Mouse (Mus musculus) spleen, postnatal 36 days (tissue): ENCODE measurements around the gene Adamtsl3.
"Not testable (repeated sequence)": the region's sequence is repeated elsewhere in the genome, so short reads cannot be mapped to it uniquely, and the experiment has no call there.

Experiments used
- DNase-seq, 2 experiments: peaks; one replicate each; pipeline ENCODE4 v3.0.0; 2022; ENCODE audit warnings: low spot score in 2 of 2, mixed read lengths in 1 of 2

The Adamtsl3 gene

GRCm38 (mm10) chr7:82361127-82361526 lies 25.6 kb downstream of the Adamtsl3 start:
- DNase-seq: no peak

GRCm38 (mm10) chr7:82364567-82364966 lies 29.1 kb downstream of the Adamtsl3 start:
- DNase-seq: no peak

- no peak for DNase-seq
Observed at GRCm38 (mm10) chr7:82366056-82366455, 30.6 kb downstream of the Adamtsl3 start.

GRCm38 (mm10) chr7:82366471-82366870 lies 31.0 kb downstream of the Adamtsl3 start:
- DNase-seq: no peak

GRCm38 (mm10) chr7:82368047-82368446 lies 32.6 kb downstream of the Adamtsl3 start:
- no peak for DNase-seq

DNA sequence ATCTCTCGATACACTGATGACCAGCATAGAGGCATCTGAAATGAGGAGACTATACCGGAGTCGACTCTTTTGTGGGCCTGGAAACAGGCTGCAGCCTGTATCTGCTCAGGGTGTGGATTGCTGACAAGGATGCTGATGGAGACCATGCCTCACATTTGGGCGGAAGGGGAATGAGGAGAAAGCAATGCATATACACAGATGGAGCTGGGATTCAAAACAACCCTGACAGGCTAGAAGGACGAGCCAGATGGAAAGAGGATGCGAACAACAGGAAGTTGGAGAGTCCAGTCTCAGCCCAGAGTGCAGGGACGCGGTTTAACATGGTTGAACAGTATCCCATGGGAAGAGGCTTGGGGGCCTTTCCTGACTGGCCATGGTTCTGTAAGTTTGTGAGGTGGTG lies 34.6 kb downstream of the Adamtsl3 start:
- DNase-seq: no peak

DNA sequence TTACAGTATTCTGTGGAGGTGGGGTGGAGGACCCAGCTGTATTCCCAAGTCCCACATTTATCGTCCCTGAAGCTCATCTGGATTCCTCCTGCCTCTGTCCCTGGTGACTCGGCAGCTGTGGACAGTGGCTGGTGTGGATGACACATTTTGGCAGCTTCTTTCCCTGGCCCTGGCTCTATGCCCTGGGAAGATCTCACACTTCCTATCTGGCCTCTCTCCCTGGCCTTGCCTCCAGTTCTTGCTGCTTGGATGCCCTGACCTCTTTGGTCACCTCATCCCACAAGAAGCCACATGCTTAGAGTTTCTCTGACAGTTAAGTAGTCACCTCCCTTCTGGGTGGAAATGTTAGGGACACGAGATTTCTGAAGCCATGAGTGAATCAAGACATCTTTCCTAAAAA lies 35.9 kb downstream of the Adamtsl3 start:
- DNase-seq: peak in 1 of 2 experiments; percentile 3

DNA sequence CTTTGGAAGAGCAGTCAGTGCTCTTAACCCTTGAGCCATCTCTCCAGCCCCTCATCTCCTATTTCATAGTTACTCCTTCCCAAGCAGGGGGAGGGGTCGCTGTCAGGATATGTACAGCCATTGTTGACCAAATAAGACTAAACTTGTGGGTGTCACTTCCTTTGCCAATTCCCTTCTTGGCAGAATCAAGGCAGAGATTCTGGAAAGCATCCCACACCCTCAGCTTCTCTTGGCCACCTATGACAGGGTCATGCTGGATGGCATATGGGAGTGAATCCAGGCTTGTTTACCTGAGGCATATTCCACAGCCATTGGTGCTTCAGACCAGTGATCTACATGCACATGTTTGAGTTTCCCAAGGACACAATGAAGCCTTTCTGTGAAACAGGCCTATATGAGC lies 42.8 kb downstream of the Adamtsl3 start:
- no peak for DNase-seq

GRCm38 (mm10) chr7:82379765-82380164 lies 44.3 kb downstream of the Adamtsl3 start:
- no peak for DNase-seq

GRCm38 (mm10) chr7:82382843-82383535 lies 47.5 kb downstream of the Adamtsl3 start:
- no peak for DNase-seq

DNA sequence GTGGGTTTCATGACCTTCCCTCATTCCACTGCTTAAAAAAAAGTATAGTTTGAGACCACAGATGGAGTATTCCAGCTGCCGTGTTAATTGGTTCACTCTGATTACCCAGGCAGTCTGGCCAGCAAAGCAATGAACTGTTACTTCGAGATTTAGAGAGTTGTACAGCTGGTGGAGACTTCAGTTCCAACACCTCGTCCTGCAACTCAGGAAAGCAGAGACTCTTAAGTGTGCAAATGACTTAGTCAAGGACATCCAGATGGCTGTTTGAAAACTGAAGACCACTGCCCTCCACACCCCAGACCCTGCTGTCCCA lies 48.0 kb downstream of the Adamtsl3 start:
- no peak for DNase-seq

DNA sequence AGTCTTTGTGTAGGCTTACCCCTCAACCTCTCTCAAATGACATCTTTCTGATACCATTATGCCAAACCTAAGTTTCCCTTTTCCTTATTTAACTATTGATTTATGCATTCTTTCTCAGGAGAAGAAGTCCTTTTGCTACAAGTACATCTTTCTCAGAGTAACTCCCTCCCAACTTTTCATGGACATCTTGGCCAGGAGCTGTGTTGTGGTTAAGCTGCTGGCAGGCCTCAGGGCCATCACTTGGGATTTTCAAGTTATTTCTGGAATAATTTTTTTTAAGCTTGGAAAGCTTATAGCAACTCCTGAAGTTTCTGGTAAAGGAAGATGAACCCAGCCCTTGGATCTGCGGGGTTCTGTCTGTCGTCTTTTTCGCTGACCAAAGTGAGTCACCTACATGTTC lies 51.6 kb downstream of the Adamtsl3 start:
- DNase-seq: no peak

DNA sequence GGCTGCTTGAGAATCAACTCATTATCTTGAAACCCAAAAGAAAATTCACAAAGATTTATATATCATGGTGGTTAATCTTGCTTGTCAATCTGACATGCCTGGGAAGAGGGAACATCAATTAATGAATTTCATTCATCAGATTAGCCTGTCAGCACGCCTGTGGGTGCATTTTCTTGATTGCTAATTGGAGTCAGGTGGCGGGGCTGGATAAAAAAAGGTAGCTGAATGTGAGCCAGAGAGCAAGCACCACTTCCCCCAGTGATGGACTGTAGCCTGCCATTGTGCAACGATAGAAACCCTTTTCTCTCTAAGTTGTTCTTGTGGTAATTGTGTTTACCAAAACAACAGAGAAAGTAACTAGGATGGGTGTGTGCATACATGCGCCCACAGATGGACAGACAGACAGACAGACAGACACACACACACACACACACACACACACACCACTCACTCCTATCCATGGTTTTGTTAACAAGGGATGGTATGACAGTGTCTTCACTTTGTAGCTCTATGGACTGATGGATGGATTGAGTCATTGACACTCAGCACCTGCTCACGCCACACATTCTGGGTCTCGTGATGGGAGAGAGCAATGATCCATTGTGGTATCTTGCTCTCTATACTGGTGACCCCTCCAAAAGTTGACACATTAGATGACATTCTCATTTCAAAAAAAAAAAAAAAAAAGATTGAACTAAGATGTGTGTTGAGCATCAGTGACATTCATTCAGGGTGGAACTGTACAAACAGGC lies 59.1 kb downstream of the Adamtsl3 start:
- no peak for DNase-seq

DNA sequence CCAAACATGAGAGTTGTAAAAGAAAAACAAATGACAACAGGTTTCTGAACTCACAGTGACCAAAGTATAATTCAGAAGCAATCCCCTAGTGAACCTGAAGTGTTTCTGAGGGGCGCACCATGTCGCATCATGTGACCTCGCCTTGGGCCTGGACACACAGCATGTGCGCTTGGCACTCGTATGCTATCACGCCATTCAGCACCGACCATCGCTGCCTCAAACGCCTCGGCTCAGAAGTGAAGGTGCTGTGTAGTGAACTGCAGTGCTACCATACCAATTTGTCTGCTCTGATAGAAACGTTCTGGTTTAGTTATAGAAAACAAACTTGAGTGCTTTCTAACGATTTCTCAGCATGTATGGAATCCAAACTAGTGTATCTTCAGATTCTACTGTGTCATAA lies 59.7 kb downstream of the Adamtsl3 start:
- DNase-seq: no peak

GRCm38 (mm10) chr7:82395751-82396512 lies 60.4 kb downstream of the Adamtsl3 start:
- DNase-seq: no peak

DNA sequence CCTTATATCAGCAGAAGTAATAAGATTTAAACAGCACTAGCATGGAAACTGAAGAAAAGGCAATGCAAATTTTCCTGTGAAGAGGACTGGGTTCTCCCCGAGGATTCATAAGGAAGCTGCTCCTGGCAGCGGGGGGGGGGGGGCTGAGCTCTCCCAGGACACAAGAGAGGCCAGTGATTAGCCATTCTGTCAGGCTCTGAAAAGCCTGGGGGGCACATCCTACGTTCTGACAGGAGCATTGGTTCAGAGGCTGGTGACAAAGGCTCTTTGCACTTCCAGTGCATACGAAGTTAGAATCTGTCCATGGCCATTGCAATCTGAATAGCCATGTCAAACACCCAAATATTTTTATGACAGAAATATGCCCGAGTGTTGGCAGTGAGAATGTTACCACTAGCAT lies 61.4 kb downstream of the Adamtsl3 start:
- no peak for DNase-seq

GRCm38 (mm10) chr7:82397632-82398031 lies 62.1 kb downstream of the Adamtsl3 start:
- no peak for DNase-seq

DNA sequence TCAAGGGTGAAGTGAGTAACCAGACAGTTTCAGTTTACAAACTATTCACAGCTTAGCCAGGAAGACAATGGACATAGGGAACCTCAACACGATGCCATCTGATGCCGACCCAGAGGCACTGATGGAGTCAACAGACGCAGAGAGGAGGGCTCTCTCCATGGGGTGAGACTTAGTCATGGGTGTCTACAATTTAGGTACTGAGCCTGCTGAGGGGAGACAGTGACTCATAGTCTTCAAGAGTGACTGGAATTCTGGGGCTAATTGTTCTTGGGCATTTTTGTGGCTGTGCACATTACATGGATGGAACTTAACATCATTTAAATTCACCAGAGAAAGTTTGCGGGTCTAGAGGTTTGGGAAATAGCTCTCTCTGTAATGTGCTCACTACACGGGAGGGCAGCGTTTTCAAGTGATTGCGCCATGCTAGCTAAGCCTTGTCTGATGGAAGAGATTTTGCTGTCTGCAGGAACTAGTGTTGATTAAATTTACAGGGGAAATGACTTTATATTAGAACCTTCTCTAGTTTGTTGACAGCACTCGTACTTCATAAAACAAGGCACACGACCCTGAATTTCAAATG lies 70.1 kb downstream of the Adamtsl3 start:
- no peak for DNase-seq

DNA sequence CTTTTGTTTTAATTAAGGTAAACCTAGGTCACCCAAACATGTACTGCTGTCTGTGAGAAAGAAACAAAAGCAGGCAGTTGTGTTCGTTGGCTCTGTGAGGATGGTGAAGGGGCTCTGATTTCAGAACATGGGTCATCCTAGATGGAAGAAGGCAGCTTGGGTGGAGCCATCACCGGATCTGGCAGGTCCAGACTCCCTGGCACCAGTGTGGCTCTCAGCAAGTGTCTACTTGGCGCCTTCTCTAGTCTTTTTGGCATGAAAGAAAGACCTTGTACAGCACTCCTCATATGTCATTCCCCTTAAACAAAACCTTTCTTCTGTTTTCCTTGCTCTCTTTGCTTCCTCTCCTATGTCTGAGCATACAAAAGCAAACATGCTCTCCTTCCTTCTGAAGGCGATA lies 75.5 kb downstream of the Adamtsl3 start:
- no peak for DNase-seq

GRCm38 (mm10) chr7:82416653-82417052 lies 81.2 kb downstream of the Adamtsl3 start:
- no peak for DNase-seq

GRCm38 (mm10) chr7:82417053-82417452 lies 81.6 kb downstream of the Adamtsl3 start:
- DNase-seq: no peak

DNA sequence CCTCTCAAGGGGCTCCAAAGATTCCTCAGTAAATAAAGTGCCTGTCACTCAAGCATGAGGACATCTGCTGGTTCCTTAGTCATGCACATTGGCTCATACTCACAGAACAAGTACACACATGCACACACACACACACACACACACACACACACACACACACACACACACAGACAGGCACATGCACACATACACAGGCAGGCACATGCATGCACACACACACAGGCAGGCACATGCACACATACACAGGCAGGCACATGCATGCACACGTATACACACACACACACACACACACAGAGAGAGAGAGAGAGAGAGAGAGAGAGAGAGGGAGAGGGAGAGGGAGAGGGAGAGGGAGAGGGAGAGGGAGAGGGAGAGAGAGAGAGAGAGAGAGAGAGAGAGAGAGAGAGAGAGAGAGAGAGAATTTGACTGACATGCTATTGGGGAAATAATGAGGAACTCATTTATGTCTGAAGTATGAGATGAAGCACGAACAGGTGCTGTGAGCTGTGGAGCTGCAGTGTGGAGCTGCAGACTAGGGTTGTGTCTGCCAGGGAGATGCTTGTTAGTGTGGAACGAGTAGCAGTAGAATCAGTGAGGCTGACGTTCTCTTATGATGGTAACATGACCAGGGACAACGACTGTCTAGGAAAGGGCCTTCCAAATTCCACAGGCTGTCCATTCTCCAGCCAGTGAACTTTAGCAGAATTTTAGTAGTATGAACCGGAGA lies 85.0 kb downstream of the Adamtsl3 start:
- not testable (repeated sequence) for DNase-seq
